Mouse (Mus musculus): Measurements from ENCODE around the gene Plekhm3.

Plekhm3 gene

DNA sequence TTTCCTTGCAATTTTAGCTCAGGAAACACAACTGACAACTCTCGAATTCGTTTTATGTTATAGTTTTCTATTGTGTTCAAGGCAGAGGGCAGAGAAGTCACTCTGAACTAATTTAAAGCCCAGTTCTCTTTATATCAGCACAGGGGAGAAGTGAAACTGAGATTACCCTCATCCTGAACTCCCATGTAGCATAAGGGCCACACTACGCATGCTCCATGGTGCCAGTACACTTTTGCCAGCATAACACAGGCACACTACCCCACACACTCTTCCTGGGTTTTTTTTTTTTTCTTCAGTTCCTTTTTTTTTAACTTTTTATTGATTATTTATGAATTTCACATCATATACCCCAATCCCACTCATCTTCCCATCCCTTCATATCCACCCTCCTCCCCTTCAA, 28.1 kb downstream of the Plekhm3 start:
- DNase-seq (ENCODE audit: low spot score in 2 of 2) = peak in 1 of 2 experiments; percentile 65

DNA sequence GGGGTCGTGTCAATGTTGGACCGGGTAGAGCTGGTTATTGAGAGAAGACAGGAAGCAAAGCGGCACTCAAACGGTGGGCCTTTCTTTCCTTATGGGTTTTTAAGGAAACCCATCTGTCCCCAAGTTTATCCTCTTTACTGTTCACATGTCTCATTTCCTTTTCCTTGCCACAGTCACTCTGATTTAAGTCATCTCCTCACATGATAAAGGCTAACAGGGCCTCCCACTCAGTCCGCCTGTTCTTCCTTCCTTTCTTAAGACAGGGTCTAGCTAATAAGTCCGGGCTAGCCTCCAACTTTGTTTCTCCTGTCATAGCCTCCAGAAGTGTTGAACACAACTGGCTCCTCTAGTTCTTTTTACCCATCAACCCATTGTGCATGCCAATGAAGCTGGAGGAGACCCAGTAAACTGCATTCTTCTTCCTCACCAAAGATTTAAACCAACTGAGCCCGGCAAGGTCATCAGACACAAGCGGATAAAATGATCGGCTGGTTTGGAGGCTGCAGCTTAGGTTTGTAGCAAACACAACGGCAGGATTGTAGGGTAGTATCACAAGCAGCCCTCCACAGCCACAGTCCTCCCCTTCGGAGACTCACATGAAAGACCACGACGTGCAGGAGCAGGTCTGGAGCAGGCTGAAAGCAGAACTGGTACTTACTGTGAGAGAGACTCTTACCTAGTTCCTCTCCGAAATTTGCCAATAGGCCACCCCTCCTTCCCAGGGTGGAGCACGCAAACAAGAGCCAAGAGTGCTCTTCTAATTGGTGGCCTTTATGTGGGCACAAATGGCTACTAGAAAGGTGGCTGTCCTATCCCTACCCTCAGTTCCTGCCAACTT, 29.0 kb downstream of the Plekhm3 start:
- peak in 1 of 2 experiments; percentile 30 for DNase-seq (ENCODE audit: low spot score in 2 of 2)

GRCm38 (mm10) chr1:64925594-64925993, 31.0 kb downstream of the Plekhm3 start:
- peak in 1 of 2 experiments; percentile 63 for DNase-seq (ENCODE audit: low spot score in 2 of 2)

- DNase-seq (ENCODE audit: low spot score in 2 of 2) = no peak
Measured at GRCm38 (mm10) chr1:64924283-64924682, 32.3 kb downstream of the Plekhm3 start.

GRCm38 (mm10) chr1:64918810-64919528, 37.7 kb downstream of the Plekhm3 start:
- peak; percentile 50 to 57 for DNase-seq (ENCODE audit: low spot score in 2 of 2)

- no peak for DNase-seq (ENCODE audit: low spot score in 2 of 2)
Measured at GRCm38 (mm10) chr1:64917966-64918365, 38.7 kb downstream of the Plekhm3 start.

GRCm38 (mm10) chr1:64916884-64917507, 39.6 kb downstream of the Plekhm3 start:
- DNase-seq (ENCODE audit: low spot score in 2 of 2) = no peak

- no peak for DNase-seq (ENCODE audit: low spot score in 2 of 2)
Measured at GRCm38 (mm10) chr1:64914356-64914755, 42.3 kb downstream of the Plekhm3 start.

DNA sequence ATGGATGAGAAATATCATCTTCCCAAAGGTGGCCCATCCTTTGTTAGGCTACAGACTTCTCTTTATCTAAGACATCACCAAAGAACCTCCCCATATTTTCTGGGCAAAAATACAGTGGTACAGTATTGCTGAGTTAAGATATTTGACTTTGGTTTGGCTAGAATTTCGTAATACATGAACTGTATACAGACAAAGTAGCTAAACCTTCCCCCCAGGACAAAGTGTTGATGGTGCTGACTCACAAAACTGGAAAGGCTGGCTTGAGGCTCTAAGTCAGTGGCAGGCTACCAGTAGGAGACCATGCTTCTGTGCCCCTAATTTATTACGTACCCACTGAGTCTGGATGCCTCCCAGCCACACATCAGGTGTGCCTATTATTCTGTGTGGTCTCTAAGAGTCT, 48.9 kb downstream of the Plekhm3 start:
- no peak for DNase-seq (ENCODE audit: low spot score in 2 of 2)

DNA sequence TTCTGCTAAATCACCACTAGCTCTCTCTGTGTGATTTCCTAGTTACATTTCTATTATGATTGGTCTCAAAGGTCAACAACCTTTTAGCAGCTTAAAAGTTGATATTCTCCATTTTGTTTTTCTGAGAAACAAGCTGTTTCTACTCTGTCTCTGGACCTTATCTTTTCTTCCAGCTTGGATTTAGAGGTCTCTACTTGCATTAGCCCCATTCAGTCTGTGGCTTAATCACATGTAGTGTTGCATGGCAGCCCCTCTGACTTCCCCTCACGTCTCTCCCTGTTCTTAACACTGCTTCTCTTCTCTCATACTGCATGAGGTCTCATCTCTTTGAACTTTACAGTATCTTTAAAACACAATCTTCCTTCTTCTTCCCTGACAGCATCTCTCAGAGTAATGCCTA, 50.4 kb downstream of the Plekhm3 start:
- no peak for DNase-seq (ENCODE audit: low spot score in 2 of 2)

DNA sequence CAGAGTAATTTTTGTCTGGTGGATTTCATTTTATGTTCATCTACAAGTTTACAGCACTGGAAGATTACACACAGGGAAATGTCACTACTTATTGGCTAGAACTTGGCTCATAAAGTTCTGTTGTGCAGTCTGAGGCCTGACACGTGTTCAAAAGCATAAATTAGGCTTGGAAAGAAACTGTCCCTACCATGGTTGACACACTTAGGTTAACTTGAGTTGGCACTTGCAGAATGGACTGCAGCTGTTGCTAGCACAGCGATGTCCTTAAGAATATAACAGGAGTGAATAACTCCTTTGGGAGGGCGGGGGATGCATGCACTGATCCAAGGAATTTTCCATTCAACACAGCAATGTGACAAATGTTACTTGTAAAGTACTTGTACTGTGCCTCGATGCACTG, 53.2 kb downstream of the Plekhm3 start:
- DNase-seq (ENCODE audit: low spot score in 2 of 2) = no peak

GRCm38 (mm10) chr1:64902804-64903203, 53.8 kb downstream of the Plekhm3 start:
- peak in 1 of 2 experiments; percentile 6 for DNase-seq (ENCODE audit: low spot score in 2 of 2)

GRCm38 (mm10) chr1:64899763-64900162, 56.9 kb downstream of the Plekhm3 start:
- DNase-seq (ENCODE audit: low spot score in 2 of 2) = no peak

DNA sequence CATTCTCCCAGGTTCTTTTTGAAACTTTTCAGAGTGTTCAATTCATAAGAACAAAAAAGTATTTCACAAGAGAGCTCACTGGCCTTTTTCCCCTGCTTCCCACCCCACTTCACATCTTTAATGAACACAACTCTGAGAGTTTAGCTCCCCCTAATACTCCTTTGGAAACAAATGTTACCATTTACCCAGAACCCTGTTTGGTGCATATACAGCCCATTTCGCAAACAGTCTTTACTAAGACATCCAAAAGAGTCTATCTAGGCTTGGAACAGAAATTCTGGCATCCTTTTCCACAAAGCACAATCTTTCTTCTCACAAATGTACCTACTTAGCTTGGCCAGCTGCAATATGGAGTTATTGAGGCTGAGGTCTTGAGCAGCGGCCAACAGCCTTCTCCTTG, 59.1 kb downstream of the Plekhm3 start:
- DNase-seq (ENCODE audit: low spot score in 2 of 2) = no peak

DNA sequence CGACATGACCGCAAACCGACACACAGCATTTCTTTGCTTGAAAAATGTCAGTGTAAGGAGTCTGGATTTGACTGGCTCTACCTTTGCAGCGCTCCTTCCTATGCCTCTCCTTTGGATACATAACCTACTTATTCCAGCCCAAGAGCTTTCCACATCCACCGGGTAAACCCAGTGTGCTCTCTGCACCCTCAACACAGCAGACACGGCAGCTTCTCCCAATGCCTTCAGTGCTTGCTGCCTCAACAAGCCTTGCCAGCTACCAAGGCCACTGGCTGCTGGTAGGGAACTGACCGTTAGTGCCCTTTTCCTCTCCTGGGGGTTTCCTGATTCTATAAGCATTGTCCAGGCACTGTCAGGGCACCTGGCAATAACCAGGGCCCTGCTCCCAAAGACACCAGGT, 62.8 kb downstream of the Plekhm3 start:
- DNase-seq (ENCODE audit: low spot score in 2 of 2) = no peak

GRCm38 (mm10) chr1:64891332-64891731, 65.3 kb downstream of the Plekhm3 start:
- no peak for DNase-seq (ENCODE audit: low spot score in 2 of 2)

DNA sequence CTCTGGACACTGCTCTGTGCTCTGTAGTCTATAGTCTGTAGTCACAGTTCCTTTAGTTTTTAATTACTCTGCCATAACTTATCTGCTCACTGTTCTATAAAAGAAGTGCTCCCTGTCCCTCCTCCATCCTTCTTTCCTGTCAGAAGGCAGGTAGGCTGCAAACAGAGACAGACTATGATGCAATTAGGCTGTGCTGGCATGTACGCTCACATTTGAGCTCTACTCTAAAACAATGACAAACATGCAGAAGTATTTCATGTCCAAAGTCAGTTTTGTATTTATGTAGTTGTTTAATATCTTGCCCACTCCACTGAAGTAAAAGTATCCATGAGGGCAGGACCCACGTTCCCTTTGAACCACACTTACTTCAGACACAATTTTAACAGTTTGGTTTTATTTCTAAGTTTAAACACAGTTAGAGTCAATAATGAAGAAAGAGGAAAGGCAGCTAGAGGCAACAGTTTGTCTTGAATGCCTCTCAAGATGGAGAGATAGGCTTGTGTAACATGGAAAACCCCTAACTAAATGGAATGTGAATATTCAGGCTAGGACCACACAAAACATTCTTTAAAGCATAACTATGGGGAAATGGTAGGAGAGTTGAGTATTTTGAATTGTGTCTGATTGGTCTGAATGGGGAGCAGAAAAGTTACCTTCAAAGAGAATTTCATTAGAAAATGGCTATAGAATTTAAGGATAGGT, 69.0 kb downstream of the Plekhm3 start:
- no peak for DNase-seq (ENCODE audit: low spot score in 2 of 2)

- DNase-seq (ENCODE audit: low spot score in 2 of 2) = no peak
Measured at GRCm38 (mm10) chr1:64886718-64887117, 69.9 kb downstream of the Plekhm3 start.

DNA sequence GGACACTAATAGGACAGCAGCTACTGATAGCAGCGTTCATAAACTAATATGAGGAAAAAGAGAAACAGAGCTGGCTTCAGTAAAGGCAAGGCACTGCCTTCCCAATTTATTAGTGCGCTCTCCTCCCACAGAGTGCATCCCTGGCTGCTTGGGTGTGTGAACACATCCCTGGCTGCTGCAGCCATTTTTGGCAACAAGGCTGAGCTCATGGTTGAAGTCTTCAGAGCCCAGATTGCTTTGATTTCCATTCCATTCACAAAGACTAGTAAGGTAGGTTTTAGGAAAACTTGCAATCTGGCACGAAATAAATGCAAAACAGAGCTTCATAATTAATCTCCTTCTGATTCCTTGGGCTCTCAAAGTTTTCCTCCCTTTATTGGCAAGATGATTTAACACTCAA, 71.3 kb downstream of the Plekhm3 start:
- no peak for DNase-seq (ENCODE audit: low spot score in 2 of 2)

GRCm38 (mm10) chr1:64884007-64884406, 72.6 kb downstream of the Plekhm3 start:
- DNase-seq (ENCODE audit: low spot score in 2 of 2) = no peak

- DNase-seq (ENCODE audit: low spot score in 2 of 2) = no peak
Measured at GRCm38 (mm10) chr1:64880613-64881012, 76.0 kb downstream of the Plekhm3 start.

DNA sequence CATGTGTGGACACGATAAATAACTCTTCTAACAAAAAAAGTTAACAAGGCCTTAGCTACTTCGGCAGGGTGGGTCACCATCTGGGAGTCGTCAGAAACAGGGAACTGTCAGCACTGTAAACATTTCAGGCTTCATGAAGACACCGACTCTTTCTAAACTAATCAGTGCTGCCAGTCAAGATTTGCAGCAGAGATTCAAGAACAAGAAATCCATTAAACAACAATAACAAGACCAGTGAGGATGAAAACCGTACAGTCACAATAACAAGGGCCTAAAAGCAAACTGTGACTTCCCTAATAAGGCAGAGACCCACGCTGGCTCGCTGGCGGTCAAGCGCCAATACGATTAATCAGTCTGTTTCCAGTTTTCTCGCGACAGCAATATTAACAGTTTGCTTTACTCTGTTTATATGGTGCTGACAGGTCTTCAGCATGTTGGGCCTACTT, 77.8 kb downstream of the Plekhm3 start:
- DNase-seq (ENCODE audit: low spot score in 2 of 2) = no peak

Measured in heart, adult 9 months (tissue).